Mouse (Mus musculus): ENCODE results near the gene Kbtbd6.

DNA sequence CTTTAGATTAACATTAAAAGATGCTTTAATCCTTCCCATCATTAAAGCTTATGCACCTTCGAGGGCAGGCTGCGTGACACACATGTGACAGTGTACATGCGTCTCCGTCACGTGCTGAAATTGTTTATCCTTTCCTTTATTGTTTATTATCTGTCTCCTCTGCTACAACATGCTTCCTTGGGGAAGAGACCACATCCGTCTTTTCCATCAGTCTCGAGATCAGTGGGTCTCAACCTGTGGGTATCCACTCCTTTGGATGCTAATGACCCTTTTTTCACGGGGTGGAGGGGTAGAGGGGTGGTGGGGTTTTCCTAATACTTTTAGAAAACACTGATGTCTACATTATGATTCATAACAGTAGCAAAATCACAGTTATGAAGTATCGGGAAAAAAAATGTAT lies 7.0 kb upstream of the Kbtbd6 start:
- TF ChIP-seq CTCF (IDR thresholded peaks at IDR 0.05; ENCODE audit: borderline replicate concordance, control insufficient read depth, extremely low read depth, insufficient read depth, low read length, poor library complexity) = no peak
- TF ChIP-seq POLR2A (IDR thresholded peaks at IDR 0.05; ENCODE audit: control insufficient read depth, extremely low read depth, insufficient read depth, low read length, poor library complexity) = no peak

All from thymus, adult 2 months (tissue).